Mouse (Mus musculus) hindbrain, embryonic 13.5 days (tissue): ENCODE measurements at regions not wholly inside any gene's neighbourhood (a gene's known extent, or its start where the extent isn't known, plus 50 kb on each side); places are given as distances from the start of the nearest gene placed in this dataset.

Experiments used
- ATAC-seq: fragments of 200-750 bp; cut with Nextera tagmentation; 2 replicates; pipeline ENCODE4 v1.8.0; 2017; ENCODE audit warnings: moderate TSS enrichment; ENCODE audit not compliant: low FRiP score
- H3K27ac ChIP-seq: fragments of 300-500 bp; sonication (generic); 2 replicates; pipeline ENCODE4 v1.5.1; 2015; ENCODE audit warnings: inconsistent platforms, mild to moderate bottlenecking, moderate library complexity
- H3K27me3 ChIP-seq: fragments of 300-500 bp; sonication (generic); 2 replicates; pipeline ENCODE4 v1.6.1; 2015; ENCODE audit warnings: mild to moderate bottlenecking, inconsistent platforms
- H3K36me3 ChIP-seq: fragments of 300-500 bp; sonication (generic); 2 replicates; pipeline ENCODE4 v1.6.1; 2015; ENCODE audit warnings: mild to moderate bottlenecking, inconsistent platforms
- H3K4me1 ChIP-seq: fragments of 300-500 bp; sonication (generic); replicated peaks from 2 replicates; pipeline ENCODE4 v1.6.1; 2015; ENCODE audit warnings: inconsistent platforms
- H3K4me2 ChIP-seq: fragments of 300-500 bp; sonication (generic); 2 replicates; pipeline ENCODE4 v1.6.1; 2015; ENCODE audit warnings: inconsistent platforms, mild to moderate bottlenecking, moderate library complexity
- H3K4me3 ChIP-seq: fragments of 300-500 bp; sonication (generic); 2 replicates; pipeline ENCODE4 v1.5.1; 2015; ENCODE audit warnings: mild to moderate bottlenecking, inconsistent platforms
- H3K9ac ChIP-seq: fragments of 300-500 bp; sonication (generic); 2 replicates; pipeline ENCODE4 v1.6.1; 2015; ENCODE audit warnings: mild to moderate bottlenecking, inconsistent platforms
- H3K9me3 ChIP-seq: fragments of 300-500 bp; sonication (generic); 2 replicates; pipeline ENCODE4 v1.6.1; 2016; ENCODE audit warnings: inconsistent platforms
- whole genome bisulfite sequencing: fragments of 180-500 bp; shearing (Covaris S2); methylation state at CpG from one replicate; pipeline ENCODE4 v1.1.7; 2015; 5-methylcytosine and 5-hydroxymethylcytosine counted together

DNA sequence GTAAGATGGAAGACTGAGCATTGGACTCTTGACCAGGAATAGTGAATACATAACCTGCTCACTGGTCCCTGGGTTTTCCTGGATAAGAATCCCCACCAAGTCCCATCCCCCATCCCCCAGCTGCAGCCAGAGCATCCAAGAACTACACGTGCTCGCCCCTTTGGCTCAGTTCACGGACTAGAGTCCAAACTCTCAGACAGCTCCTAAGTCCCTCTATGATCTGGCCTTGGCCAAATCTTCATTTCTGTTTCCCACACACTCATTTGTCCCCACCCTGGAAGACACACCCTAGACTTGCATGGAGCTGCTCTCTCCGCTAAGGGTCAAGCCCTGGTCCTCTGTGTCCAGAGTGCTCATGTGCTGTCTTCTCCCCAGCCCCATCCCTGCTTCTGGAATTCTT, 139.9 kb downstream of the Tmx1 start:
- no peak overlapping the region for H3K9ac ChIP-seq
- H3K36me3 ChIP-seq, result no peaks in the 10 kb centered on the region
- 0 out of 2 replicates have a peak, but pooled peaks cover 3% of the 10 kb centered on the region for H3K4me1 ChIP-seq
- H3K4me2 ChIP-seq, result no peak overlapping the region
- no peak overlapping the region for H3K27ac ChIP-seq
- H3K4me3 ChIP-seq, result no peak overlapping the region
- no peak for ATAC-seq
- H3K27me3 ChIP-seq, result no peaks in the 10 kb centered on the region
- H3K9me3 ChIP-seq, result no peaks in the 10 kb centered on the region
- 94% methylated on average over 4 of the region's 4 CpGs for WGBS

DNA sequence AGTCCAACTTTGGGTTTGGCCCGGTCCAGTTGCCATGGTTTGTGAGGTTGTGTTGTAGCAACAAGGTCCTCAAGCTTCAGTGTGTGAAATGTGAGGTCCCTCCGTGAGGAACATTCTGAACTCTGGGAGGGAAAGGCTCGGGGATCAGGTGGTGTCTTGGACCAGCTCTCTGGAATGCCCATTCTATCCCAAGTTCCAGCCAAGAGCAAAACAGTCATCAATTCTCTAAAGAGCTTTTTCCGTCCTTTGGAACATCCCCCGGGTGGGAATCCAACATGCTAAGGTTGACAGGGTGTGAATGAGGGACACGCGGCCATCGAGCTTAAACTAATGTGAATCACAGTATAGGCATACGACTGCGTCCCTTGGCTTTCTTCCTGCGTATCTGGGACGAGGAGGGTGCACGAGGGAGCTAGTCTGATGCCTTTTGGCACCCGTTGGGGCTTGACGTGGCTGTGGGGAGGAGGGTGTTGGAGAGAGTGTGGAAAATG, 145.4 kb downstream of the Tmx1 start:
- WGBS, result 89% methylated on average over 15 of the region's 15 CpGs
- no peak overlapping the region for H3K4me3 ChIP-seq
- no peak for ATAC-seq
- H3K9ac ChIP-seq, result no peak overlapping the region
- H3K4me2 ChIP-seq, result no peak overlapping the region
- no peaks in the 10 kb centered on the region for H3K4me1 ChIP-seq
- no peak overlapping the region for H3K27ac ChIP-seq
- no peaks in the 10 kb centered on the region for H3K27me3 ChIP-seq
- H3K36me3 ChIP-seq, result no peaks in the 10 kb centered on the region
- H3K9me3 ChIP-seq, result no peaks in the 10 kb centered on the region; the same call in 1 of the 2 replicates

DNA sequence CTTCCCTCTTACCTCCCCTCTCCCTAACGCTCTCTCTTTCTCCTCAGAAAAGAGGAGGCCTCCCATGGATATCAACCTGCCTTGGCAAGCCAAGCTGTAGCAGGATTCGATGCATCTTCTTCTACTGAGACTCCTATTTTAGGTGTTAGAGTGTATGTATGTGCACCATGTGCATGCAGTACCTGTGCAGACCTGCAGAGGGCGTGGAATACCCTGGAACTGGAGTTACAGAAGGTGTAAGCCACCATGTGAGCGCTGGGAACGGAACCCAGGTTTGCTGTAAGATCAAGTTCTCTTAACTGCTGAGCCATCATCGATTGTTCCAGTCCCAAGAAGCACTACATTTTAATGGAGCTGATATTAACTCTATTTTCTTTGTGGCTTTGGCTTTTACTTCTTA, 146.8 kb downstream of the Tmx1 start:
- H3K4me3 ChIP-seq, result no peak overlapping the region
- WGBS, result 84% methylated on average over 6 of the region's 6 CpGs
- ATAC-seq, result no peak

GRCm38 (mm10) chr12:70603869-70604268, 151.0 kb downstream of the Tmx1 start:
- H3K27ac ChIP-seq, result no peak overlapping the region
- no peaks in the 10 kb centered on the region; the same call in 1 of the 2 replicates for H3K9me3 ChIP-seq
- H3K4me1 ChIP-seq, result no peaks in the 10 kb centered on the region
- ATAC-seq, result no peak
- H3K36me3 ChIP-seq, result no peaks in the 10 kb centered on the region
- no peak overlapping the region for H3K4me3 ChIP-seq
- no peak overlapping the region for H3K9ac ChIP-seq
- H3K27me3 ChIP-seq, result no peaks in the 10 kb centered on the region
- 96% methylated on average over 1 of the region's 1 CpGs for WGBS
- no peak overlapping the region for H3K4me2 ChIP-seq

More for the DNA sequence above, 146.8 kb downstream of the Tmx1 start:
- Histone ChIP-seq H3K36me3 (no peaks in the 10 kb centered on the region), H3K4me1 (no peaks in the 10 kb centered on the region), H3K27ac (no peak overlapping the region), H3K4me2 (no peak overlapping the region), H3K27me3 (no peaks in the 10 kb centered on the region), H3K9me3 (no peaks in the 10 kb centered on the region; the same call in 1 of the 2 replicates), H3K9ac (no peak overlapping the region)

GRCm38 (mm10) chr12:70608672-70609071, 155.8 kb downstream of the Tmx1 start:
- H3K4me3 ChIP-seq, result no peak overlapping the region
- H3K9ac ChIP-seq, result no peak overlapping the region
- no peak for ATAC-seq
- WGBS, result 77% methylated on average over 5 of the region's 5 CpGs
- H3K4me2 ChIP-seq, result no peak overlapping the region
- no peaks in the 10 kb centered on the region for H3K4me1 ChIP-seq
- no peak overlapping the region for H3K27ac ChIP-seq
- no peaks in the 10 kb centered on the region for H3K27me3 ChIP-seq
- H3K36me3 ChIP-seq, result no peaks in the 10 kb centered on the region
- no peaks in the 10 kb centered on the region for H3K9me3 ChIP-seq

- H3K4me2 ChIP-seq, result no peak overlapping the region
- no peaks in the 10 kb centered on the region for H3K9me3 ChIP-seq
- H3K9ac ChIP-seq, result no peak overlapping the region
- 76% methylated on average over 7 of the region's 7 CpGs for WGBS
- H3K27ac ChIP-seq, result no peak overlapping the region
- H3K4me3 ChIP-seq, result no peak overlapping the region
- H3K36me3 ChIP-seq, result no peaks in the 10 kb centered on the region
- no peaks in the 10 kb centered on the region for H3K27me3 ChIP-seq
- H3K4me1 ChIP-seq, result no peaks in the 10 kb centered on the region
- ATAC-seq, result no peak
Observed at GRCm38 (mm10) chr12:70609116-70609871, 156.4 kb downstream of the Tmx1 start.

DNA sequence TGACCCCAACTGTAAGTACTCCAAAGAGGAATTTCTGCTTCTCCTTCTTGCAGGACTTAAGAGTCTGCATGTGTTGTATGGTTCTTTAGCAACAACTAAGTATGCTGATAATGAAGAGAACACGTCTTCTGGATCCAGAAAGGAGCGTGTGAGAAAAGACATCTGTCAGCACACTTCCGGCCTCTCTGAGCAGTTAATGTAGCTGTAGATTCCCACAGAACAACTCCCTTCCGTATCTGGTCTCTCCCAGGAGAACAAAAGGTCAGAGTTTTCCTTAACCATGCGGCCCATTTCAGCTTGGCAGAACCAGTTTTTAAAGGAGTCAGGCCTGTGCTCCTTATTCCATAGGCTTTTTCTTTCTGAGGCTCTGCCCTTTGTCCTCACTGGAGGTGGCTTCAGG, 159.0 kb downstream of the Tmx1 start:
- Histone ChIP-seq H3K4me1 (no peaks in the 10 kb centered on the region), H3K27me3 (no peaks in the 10 kb centered on the region), H3K9me3 (no peaks in the 10 kb centered on the region), H3K4me3 (no peak overlapping the region), H3K36me3 (no peaks in the 10 kb centered on the region), H3K4me2 (no peak overlapping the region), H3K9ac (no peak overlapping the region), H3K27ac (no peak overlapping the region)
- 85% methylated on average over 5 of the region's 5 CpGs for WGBS
- ATAC-seq, result no peak

DNA sequence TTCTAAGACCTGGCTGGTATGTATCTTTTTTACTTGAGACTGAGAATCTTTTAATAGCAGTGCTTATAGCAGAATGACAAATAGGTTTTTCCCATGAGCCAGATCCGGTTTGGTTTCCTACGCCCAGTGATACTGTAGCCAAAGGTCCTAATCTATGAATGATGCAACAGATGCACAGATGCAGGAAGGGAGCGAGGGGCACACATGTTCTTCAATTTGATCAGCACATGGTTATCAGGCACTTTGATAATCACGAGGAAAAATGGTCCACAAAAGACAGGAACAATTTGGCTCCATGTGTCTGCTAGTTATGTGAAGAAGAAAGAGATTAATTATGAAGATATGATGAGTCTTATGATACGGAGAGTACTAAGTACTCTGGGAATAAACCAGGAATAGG, 160.3 kb downstream of the Tmx1 start:
- 79% methylated on average over 5 of the region's 5 CpGs for WGBS
- H3K27me3 ChIP-seq, result no peaks in the 10 kb centered on the region
- H3K9me3 ChIP-seq, result no peaks in the 10 kb centered on the region
- no peak for ATAC-seq
- H3K9ac ChIP-seq, result no peak overlapping the region
- no peak overlapping the region for H3K27ac ChIP-seq
- H3K4me3 ChIP-seq, result no peak overlapping the region
- H3K4me1 ChIP-seq, result no peaks in the 10 kb centered on the region
- no peaks in the 10 kb centered on the region for H3K36me3 ChIP-seq
- H3K4me2 ChIP-seq, result no peak overlapping the region

DNA sequence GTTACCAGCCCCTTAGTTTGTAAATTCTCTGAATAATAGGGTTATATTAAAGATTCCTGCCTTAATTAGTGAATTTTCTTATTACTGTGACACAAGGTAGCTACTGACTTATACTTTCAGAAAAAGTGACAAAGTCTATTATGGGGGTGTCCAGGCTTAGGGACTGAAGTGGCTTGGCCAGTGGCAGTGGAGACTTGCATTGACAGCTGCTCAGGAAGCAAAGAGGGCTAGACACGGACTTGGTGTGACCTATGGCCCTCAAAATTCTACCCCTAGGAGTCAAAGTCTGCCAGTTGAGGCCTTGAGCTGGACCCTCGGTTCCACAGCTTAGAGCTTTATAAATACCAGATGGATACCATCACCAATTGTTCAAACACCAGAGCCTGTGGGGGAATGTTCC, 161.2 kb downstream of the Tmx1 start:
- H3K36me3 ChIP-seq, result no peaks in the 10 kb centered on the region
- H3K4me2 ChIP-seq, result no peak overlapping the region
- WGBS, result 80% methylated on average over 2 of the region's 2 CpGs
- no peak for ATAC-seq
- H3K4me3 ChIP-seq, result no peak overlapping the region
- H3K9ac ChIP-seq, result no peak overlapping the region
- no peak overlapping the region for H3K27ac ChIP-seq
- H3K9me3 ChIP-seq, result no peaks in the 10 kb centered on the region
- H3K27me3 ChIP-seq, result no peaks in the 10 kb centered on the region
- H3K4me1 ChIP-seq, result no peaks in the 10 kb centered on the region

DNA sequence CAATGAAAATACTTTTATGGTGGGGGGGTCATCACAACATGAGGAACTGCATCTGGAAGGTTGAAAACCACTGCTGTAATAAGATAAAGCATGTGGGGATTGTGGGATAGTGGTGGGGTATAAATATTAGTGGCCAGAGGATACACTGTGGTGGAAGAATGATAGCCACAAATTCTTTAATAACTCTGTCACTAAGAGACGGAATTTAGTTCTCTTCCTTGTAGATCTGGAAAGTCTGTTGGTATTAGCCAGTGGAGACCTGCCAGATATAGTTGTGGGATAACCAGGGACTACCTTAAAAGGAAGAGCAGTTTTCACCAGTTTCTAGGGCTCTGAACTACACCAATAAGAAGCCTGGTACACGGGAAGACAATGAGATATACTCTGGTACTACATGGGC, 161.8 kb downstream of the Tmx1 start:
- no peaks in the 10 kb centered on the region for H3K36me3 ChIP-seq
- no peaks in the 10 kb centered on the region for H3K4me1 ChIP-seq
- no peak overlapping the region for H3K4me3 ChIP-seq
- H3K27me3 ChIP-seq, result no peaks in the 10 kb centered on the region
- no peak for ATAC-seq
- no peak overlapping the region for H3K9ac ChIP-seq
- WGBS, result 94% methylated on average over 2 of the region's 2 CpGs
- no peak overlapping the region for H3K4me2 ChIP-seq
- no peaks in the 10 kb centered on the region for H3K9me3 ChIP-seq
- H3K27ac ChIP-seq, result no peak overlapping the region

GRCm38 (mm10) chr12:70615123-70615522, 162.2 kb downstream of the Tmx1 start:
- WGBS, result 95% methylated on average over 9 of the region's 9 CpGs
- H3K4me3 ChIP-seq, result no peak overlapping the region
- no peak overlapping the region for H3K4me2 ChIP-seq
- H3K9me3 ChIP-seq, result no peaks in the 10 kb centered on the region
- H3K4me1 ChIP-seq, result no peaks in the 10 kb centered on the region
- no peaks in the 10 kb centered on the region for H3K36me3 ChIP-seq
- no peak for ATAC-seq
- H3K27ac ChIP-seq, result no peak overlapping the region
- H3K9ac ChIP-seq, result no peak overlapping the region
- no peaks in the 10 kb centered on the region for H3K27me3 ChIP-seq

DNA sequence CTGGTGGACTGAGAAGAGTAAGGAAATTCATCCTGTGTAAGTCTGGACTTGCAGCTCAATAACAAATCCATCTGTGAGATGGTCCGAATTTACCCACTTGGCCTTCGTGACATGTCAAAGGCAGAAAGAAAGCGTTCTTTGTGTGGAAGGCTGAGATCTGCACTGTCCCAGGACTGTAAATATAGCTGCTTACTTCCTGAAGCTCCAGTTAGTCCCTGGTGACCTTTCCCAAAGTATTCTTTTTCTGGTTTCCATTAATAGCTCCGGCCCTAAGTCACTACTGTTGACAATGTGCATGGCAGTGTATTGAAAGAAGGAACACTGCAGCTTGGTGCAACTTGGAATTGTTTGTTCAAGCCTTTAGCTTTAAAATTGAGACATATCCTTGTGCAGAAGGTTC, 163.2 kb downstream of the Tmx1 start:
- Histone ChIP-seq H3K9ac (no peak overlapping the region), H3K4me1 (no peaks in the 10 kb centered on the region), H3K27ac (no peak overlapping the region), H3K36me3 (no peaks in the 10 kb centered on the region), H3K4me2 (no peak overlapping the region), H3K27me3 (no peaks in the 10 kb centered on the region), H3K9me3 (no peaks in the 10 kb centered on the region), H3K4me3 (no peak overlapping the region)
- 78% methylated on average over 4 of the region's 4 CpGs for WGBS
- ATAC-seq, result no peak

DNA sequence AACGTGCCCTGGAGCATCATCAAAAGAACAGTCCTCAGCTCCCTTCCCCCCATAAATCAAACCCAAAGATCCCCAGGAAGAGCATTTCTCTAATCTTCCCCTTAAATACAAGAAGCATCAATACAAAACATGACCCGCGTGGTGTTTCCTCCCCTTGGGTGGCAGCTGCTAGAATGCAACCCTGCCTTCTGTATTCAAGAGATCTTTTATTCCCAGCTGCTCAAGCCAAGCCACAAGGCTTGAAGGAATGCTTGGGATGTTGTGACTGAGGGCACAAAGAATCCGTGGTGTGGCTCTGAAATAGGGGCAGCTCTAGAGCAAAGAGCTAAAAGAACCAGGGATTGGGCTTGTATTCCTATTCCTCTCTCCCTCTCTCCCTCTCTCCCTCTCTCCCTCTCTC, 163.6 kb downstream of the Tmx1 start:
- Histone ChIP-seq H3K9ac (no peak overlapping the region), H3K36me3 (no peaks in the 10 kb centered on the region), H3K4me1 (no peaks in the 10 kb centered on the region), H3K4me3 (no peak overlapping the region), H3K27me3 (no peaks in the 10 kb centered on the region), H3K27ac (no peak overlapping the region), H3K4me2 (no peak overlapping the region), H3K9me3 (no peaks in the 10 kb centered on the region)
- ATAC-seq, result no peak
- 43% methylated on average over 4 of the region's 4 CpGs for WGBS
